Mouse (Mus musculus): ENCODE data around the gene Mfn2.
A peak's percentile ranks its signal among the peaks of the same experiment; 100 is the strongest.

The Mfn2 gene

DNA sequence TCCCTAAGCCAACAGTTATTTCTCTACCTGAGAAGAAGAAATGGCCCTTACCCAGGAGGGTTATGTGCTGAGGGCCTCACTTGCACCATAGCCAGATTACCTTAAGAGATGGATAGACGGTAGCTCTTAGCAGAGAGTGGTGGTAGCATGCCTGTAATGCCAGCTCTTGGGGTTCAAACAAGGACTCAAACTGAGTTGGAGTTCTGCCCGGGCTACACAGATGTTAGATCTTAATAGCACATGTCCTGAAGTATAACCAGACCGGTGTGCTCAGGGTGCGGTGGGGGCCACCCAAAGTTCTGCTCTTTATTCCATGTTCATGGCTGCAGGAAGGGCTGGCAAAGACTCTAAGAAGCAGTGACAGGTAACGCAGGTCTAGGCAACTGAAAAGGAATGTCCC lies 5.0 kb upstream of the Mfn2 start:
- no peak for DNase-seq

- DNase-seq: no peak
Measured at GRCm38 (mm10) chr4:147906230-147906629, 1.7 kb upstream of the Mfn2 start.

DNA sequence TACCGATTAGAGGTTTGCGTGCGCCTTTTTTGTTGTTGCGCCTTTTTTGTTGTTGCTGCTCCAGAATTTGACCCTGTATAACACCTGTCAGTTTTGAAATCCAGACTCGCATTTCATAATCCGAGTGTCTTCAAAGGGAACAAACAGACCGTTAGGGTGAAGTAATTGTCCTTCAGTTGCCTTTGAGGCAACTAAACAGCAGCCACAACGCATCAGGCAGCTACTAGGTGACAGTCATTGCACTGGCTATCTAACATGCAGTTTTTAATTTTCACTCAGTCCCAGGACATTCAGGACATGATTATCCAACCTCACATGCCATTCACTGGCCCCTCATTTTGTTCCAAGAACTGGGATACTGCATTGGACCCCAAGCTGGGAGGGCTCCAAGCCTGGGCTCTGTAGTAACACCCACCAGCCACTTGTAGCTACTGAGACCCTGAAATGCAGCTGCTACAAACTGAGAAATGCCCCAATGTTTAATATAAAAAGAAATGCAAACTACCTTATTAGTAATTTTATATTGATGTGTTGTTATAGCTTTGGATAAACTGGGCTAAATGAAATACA lies 671 bp upstream of the Mfn2 start:
- DNase-seq: no peak

DNA sequence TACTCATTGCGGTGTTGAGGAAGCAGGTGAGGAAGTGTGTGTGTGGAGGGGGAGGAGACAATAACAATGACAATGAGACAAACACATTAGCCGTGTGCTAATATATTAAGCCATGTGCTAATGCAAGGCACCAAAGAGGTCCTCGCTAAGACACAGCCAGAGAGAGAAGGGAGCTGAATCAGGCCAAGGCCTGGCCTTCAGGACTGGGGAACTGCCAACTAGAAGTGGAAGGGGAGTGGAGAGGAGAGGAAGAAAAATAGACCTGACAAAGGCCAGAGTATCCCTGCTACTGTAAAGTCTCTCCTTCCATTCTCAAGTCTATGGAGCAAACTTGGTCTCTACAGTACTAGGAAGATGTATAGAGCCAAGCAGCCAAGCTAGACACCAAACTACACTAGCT lies 903 bp downstream of the Mfn2 start:
- no peak for DNase-seq

GRCm38 (mm10) chr4:147902906-147903500 lies 1.5 kb downstream of the Mfn2 start:
- peak; percentile 30 for DNase-seq

DNA sequence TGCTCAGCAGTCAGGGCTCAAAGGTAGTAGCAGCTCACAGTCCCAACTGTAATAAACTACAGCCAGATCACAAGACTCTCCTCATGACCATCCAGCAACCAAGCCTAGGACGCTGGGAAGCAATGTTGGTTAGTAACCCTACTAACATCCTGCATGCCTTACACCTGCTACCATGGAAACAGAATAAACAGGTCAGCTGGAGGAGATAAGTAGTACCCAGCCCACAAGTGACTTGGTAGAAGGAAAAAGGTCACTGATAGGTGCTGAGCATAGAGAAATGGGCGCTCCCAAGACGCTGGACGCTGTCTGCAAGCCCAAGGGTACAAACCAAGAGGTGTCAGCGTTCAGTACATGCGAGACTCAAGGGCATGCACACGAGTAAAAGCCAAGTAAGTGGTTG lies 4.1 kb downstream of the Mfn2 start:
- DNase-seq: no peak

- no peak for DNase-seq
Measured at GRCm38 (mm10) chr4:147897348-147897747, 7.2 kb downstream of the Mfn2 start.

DNA sequence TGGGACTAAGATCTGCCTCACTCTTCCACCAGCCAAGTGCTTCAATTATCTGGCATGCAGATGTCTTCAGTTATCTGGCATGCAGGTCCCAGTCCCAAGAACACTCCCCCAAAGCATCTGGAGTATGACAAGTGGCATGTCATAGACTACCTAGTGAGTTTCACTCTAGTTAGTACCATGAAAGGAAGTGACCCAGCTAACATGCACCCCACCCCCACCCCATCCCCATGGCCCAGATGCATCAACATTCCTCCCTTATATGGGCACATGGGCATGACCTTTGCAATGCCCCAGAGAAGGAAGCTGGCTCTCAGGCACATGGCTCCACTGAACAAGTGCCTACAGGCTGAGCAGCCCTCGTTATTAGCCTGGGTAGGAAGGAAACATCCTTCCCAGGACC lies 8.1 kb downstream of the Mfn2 start:
- DNase-seq: no peak

DNA sequence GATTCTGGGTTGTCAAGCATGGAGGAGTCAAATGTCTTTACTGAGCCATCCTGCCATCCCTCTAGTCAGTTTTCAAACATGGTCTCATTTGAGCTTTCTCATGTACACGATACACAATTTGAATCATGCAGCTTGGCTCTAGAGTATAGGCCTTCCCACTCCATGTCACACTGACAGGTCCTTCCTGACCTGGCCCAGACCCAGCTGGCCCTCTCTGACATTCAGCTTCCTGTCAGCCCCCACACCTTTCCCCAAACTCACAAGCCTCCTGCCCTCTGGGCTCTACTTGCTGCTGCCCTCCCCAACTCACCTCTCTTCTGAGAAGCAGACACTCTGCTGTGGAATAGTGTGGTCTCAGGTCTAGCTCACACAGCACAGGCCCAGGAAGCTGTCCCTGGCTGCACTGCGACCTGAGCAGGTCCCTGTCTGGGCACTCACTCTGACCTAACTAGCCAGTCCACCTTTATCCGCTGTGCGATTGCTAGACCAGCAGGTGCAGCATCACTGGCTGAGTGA lies 8.6 kb downstream of the Mfn2 start:
- DNase-seq: no peak

GRCm38 (mm10) chr4:147890341-147890740 lies 14.2 kb downstream of the Mfn2 start:
- DNase-seq: peak; percentile 24

DNA sequence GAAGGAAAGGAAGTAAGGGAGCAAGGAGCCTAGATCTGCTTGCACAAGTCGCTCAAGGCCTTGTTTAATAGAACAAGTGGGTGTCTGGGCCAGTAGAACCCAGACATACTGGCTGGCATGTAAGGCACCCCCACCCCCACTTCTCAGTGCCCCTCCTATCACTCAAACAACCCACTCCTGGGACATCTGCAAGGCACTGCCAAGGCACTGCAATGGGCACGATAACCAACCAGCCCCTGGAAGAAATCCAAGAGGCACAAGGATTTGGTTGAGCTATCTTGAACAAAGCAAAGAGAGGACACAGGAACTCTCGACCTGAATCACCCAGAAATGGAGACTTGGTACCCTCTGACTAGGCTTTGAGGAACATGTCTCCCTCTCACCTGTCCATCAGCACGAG lies 16.3 kb downstream of the Mfn2 start:
- DNase-seq: no peak

GRCm38 (mm10) chr4:147887277-147887676 lies 17.2 kb downstream of the Mfn2 start:
- no peak for DNase-seq

GRCm38 (mm10) chr4:147886158-147886557 lies 18.3 kb downstream of the Mfn2 start:
- DNase-seq: no peak

DNA sequence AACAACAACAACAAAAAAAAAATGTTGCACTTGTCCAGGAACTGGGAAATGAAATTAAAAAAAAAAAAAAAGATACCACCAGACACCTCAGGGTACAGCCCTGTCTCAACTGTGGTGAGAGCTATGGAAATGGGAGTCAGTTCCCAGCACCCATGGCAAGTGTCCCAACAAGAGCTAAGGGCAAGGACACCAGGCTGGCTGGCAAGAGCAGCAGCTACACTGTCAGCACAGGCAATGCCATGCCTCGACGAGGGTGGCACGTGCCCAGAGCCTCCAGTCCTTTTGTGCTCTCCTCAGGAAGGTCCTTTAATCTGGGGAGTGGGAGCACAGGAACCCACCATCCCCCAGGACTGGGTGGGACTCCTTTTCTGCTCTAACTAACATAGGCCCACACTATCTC lies 20.4 kb downstream of the Mfn2 start:
- no peak for DNase-seq

DNA sequence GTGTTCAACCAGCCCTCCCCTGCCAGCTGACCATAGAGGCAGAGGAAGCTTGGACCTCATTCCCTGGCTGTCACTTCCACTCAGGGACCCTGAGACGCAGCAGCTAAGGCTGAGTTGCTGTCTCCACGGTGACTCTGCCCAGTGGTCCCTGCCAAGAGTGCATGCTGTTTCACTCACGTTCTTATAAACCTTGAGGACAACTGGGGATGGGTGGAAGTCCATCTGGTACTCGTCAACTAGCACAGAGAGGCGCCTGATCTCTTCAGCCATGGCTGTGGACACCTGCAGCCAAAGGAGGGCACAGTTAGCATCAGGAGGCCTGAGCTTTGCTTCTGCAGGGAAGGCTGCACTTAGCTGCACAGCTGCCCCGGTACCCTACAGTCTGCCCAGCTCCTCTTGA lies 21.5 kb downstream of the Mfn2 start:
- DNase-seq: no peak

GRCm38 (mm10) chr4:147881792-147882191 lies 22.7 kb downstream of the Mfn2 start:
- DNase-seq: no peak

GRCm38 (mm10) chr4:147879865-147880264 lies 24.6 kb downstream of the Mfn2 start:
- no peak for DNase-seq

DNA sequence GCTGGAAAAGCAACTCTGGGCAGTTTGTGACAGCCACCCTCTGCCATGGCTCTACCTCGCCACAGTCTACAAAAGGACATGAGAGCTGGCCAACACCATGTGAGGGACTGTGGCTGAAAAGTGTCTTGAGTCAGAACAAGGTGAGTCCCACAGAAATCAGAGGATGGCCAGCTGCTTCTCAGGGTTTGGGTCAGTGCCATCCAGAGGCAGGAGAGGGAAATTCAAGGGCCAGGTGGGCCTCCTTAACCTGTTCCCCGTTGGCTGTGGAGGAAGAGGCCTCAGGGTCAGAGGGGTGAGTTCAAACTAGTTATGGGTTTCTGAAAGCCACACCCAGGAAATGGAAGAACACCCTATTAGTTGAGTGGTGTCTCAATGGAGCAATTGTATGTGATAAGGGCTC lies 25.0 kb downstream of the Mfn2 start:
- no peak for DNase-seq

DNA sequence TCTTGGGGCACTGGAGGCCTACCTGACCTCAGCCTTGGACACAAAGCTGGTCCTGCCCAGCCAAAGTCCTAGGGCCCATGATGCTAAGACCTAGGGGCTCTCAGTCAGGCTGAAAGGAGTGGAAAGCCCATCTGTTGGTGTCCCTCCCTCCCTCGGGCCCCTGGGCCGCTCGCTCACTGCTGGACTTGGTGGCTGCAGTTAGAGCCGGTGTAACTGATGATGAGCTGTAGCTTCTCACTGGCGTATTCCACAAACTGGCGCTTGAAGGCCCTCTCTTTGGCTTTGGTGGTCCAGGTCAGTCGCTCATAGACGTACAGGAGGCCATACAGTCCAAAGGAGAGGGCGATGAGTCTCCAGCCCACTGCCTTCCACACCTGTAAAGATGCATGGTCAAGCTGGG lies 26.0 kb downstream of the Mfn2 start:
- DNase-seq: no peak

GRCm38 (mm10) chr4:147875852-147876575 lies 28.5 kb downstream of the Mfn2 start:
- no peak for DNase-seq

- DNase-seq: no peak
Measured at GRCm38 (mm10) chr4:147869238-147869637, 35.3 kb downstream of the Mfn2 start.

DNA sequence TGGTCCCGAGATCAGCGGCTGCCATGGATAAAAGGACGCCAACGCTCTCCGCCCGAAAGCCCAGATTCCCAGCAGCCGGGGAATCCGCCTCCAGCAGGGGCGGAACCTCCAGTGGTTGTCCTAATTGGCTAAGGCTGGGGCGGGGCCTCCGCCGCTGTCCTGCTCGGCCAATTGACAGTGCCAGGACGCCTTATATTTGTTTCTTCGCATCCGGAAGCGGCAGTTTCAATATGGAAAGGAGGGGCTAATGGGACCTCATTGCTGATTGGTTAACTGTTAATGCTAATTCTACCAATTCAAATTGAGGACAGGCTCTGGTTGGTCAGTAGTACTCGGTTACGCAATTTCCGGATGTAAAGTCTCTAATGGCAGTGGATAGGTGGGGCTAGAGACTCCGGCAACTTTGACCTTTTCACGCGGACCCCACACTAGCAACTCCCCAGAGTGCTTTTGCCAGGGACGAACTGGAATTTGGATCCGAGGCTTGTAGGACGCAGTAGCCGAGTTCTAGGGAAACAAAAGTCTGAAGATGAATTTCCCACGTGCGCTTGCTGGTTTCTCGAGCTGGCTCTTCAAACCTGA lies 36.0 kb downstream of the Mfn2 start, which contains the start of the genes Miip and Fv1:
Gene Miip, minus strand, starts transcription at position 367 of the 582 bp plus-strand sequence.
Gene Fv1, plus strand, starts transcription at position 530 of the 582 bp plus-strand sequence.
- DNase-seq: peak; percentile 94

- DNase-seq: no peak
Measured at GRCm38 (mm10) chr4:147867563-147868449, 36.7 kb downstream of the Mfn2 start.
